Mouse (Mus musculus) cerebellum, adult 2 months (tissue): ENCODE measurements around the gene Col15a1.

Experiments
- CTCF ChIP-seq: fragments of 200-500 bp; IDR thresholded peaks from 2 replicates; pipeline ENCODE4 v1.5.1; 2011; ENCODE audit warnings: low read depth, mild to moderate bottlenecking, control low read depth, low read length, moderate library complexity, borderline replicate concordance; ENCODE audit not compliant: insufficient read depth
- POLR2A ChIP-seq: fragments of 200-500 bp; IDR thresholded peaks from 2 replicates; pipeline ENCODE4 v1.6.1; 2011; ENCODE audit warnings: low read length, control low read depth, borderline replicate concordance; ENCODE audit not compliant: insufficient read depth

GRCm38 (mm10) chr4:47295547-47295946 is 87.6 kb downstream of the Col15a1 start:
- TF ChIP-seq CTCF, result no peak
- TF ChIP-seq POLR2A, result no peak
